Mouse (Mus musculus) CH12.LX (cell line): ENCODE data around the gene Gabpb2. TPM values are rescaled to one million over a fixed set of nuclear protein-coding genes. Genes with fewer than 3 reads are reported as not detected.

Experiments
- DNase-seq: peaks from one replicate; pipeline ENCODE4 v3.0.0-alpha.2; 2013; ENCODE audit errors: extremely low read depth
- H3K27ac ChIP-seq: 2 replicates; pipeline ENCODE4 v1.5.1; 2012; ENCODE audit warnings: low read depth, mild to moderate bottlenecking, control low read depth, moderate library complexity; ENCODE audit not compliant: insufficient read depth
- H3K27me3 ChIP-seq: replicated peaks from 2 replicates; pipeline ENCODE3; 2012; ENCODE audit warnings: inconsistent platforms
- H3K36me3 ChIP-seq, 2 experiments: replicated peaks in 1 of 2; 2 replicates each; pipeline versions ENCODE3 to v1.6.1; 2012; ENCODE audit warnings: inconsistent platforms in 1 of 2, low read length in 1 of 2, mild to moderate bottlenecking in 1 of 2, mixed read lengths in 1 of 2, moderate library complexity in 1 of 2; ENCODE audit not compliant: control insufficient read depth in 1 of 2, insufficient read depth in 1 of 2
- H3K4me1 ChIP-seq, 2 experiments: 2 replicates each; pipeline ENCODE4 v1.6.1; 2012; ENCODE audit warnings: inconsistent platforms in 1 of 2, moderate library complexity in 1 of 2; ENCODE audit not compliant: insufficient read depth in 2 of 2, control insufficient read depth in 1 of 2
- H3K4me2 ChIP-seq: 2 replicates; pipeline ENCODE4 v1.6.1; 2012; ENCODE audit warnings: low read depth, mild to moderate bottlenecking, control low read depth; ENCODE audit not compliant: poor library complexity, insufficient read depth, severe bottlenecking
- H3K4me3 ChIP-seq, 3 experiments: fragments of 150-350 bp in 1 of 3; sonication (generic) in 1 of 3; replicated peaks in 1 of 3; 2 replicates each; pipeline versions ENCODE3 to v1.5.1; 2011 to 2012; ENCODE audit warnings: low read depth in 2 of 3, low read length in 2 of 3, mild to moderate bottlenecking in 2 of 3, moderate library complexity in 2 of 3, control low read depth in 1 of 3, improper control_type of control experiment in 1 of 3, inconsistent platforms in 1 of 3, mixed read lengths in 1 of 3; ENCODE audit not compliant: poor library complexity in 1 of 3
- H3K79me2 ChIP-seq: replicated peaks from 2 replicates; pipeline ENCODE4 v1.6.1; 2012; ENCODE audit warnings: mild to moderate bottlenecking, moderate library complexity; ENCODE audit not compliant: control insufficient read depth, poor library complexity, insufficient read depth, severe bottlenecking; ENCODE audit errors: extremely low read depth
- H3K9ac ChIP-seq: 2 replicates; pipeline ENCODE4 v1.6.1; 2012; ENCODE audit warnings: low read depth, mild to moderate bottlenecking, control low read depth, moderate library complexity; ENCODE audit not compliant: insufficient read depth
- H3K9me3 ChIP-seq: replicated peaks from 2 replicates; pipeline ENCODE3; 2012; ENCODE audit warnings: low read length, inconsistent platforms, mixed read lengths
- BHLHE40 ChIP-seq: IDR thresholded peaks from 2 replicates; pipeline ENCODE4 v1.6.1; 2011; ENCODE audit warnings: mild to moderate bottlenecking, low read depth, low read length, improper control_type of control experiment
- CTCF ChIP-seq, 2 experiments: IDR thresholded peaks in 1 of 2; conservative IDR thresholded peaks in 1 of 2; 2 replicates each; pipeline ENCODE4 v1.5.1; 2011 to 2012; ENCODE audit warnings: low read depth in 2 of 2, low read length in 2 of 2, improper control_type of control experiment in 1 of 2, inconsistent platforms in 1 of 2, mild to moderate bottlenecking in 1 of 2, moderate library complexity in 1 of 2
- E2F4 ChIP-seq: IDR thresholded peaks from 2 replicates; pipeline ENCODE4 v1.6.1; 2011; ENCODE audit warnings: low read depth, low read length, improper control_type of control experiment; ENCODE audit not compliant: insufficient replicate concordance
- EP300 ChIP-seq: IDR thresholded peaks from 2 replicates; pipeline ENCODE4 v1.6.1; 2011; ENCODE audit warnings: low read length, improper control_type of control experiment
- GABPA ChIP-seq: IDR thresholded peaks from 2 replicates; pipeline ENCODE4 v1.6.1; 2012; ENCODE audit warnings: low read depth, low read length, improper control_type of control experiment, inconsistent platforms; ENCODE audit not compliant: insufficient replicate concordance
- IRF4 ChIP-seq: IDR thresholded peaks from 2 replicates; pipeline ENCODE4 v1.6.1; 2014; ENCODE audit warnings: low read depth, mild to moderate bottlenecking, inconsistent platforms, low read length, improper control_type of control experiment
- MAFK ChIP-seq: IDR thresholded peaks from 2 replicates; pipeline ENCODE4 v1.6.1; 2011; ENCODE audit warnings: low read length, improper control_type of control experiment; ENCODE audit not compliant: insufficient replicate concordance
- MAX ChIP-seq: IDR thresholded peaks from 2 replicates; pipeline ENCODE4 v1.6.1; 2011; ENCODE audit warnings: low read length, improper control_type of control experiment
- MXI1 ChIP-seq: IDR thresholded peaks from 2 replicates; pipeline ENCODE4 v1.6.1; 2011; ENCODE audit warnings: mild to moderate bottlenecking, low read depth, low read length, improper control_type of control experiment
- NRF1 ChIP-seq: IDR thresholded peaks from 2 replicates; pipeline ENCODE4 v1.6.1; 2014; ENCODE audit warnings: low read depth, mild to moderate bottlenecking, inconsistent platforms, low read length, improper control_type of control experiment, moderate library complexity
- PAX5 ChIP-seq: IDR thresholded peaks from 2 replicates; pipeline ENCODE4 v1.6.1; 2012; ENCODE audit warnings: low read length, inconsistent platforms, mixed read lengths
- POLR2AphosphoS2 ChIP-seq: IDR thresholded peaks from 2 replicates; pipeline ENCODE4 v1.6.1; 2011; ENCODE audit warnings: low read depth, low read length, improper control_type of control experiment
- RAD21 ChIP-seq: IDR thresholded peaks from 2 replicates; pipeline ENCODE4 v1.6.1; 2011; ENCODE audit warnings: low read depth, mild to moderate bottlenecking, low read length, improper control_type of control experiment, moderate library complexity
- SIN3A ChIP-seq: IDR thresholded peaks from 2 replicates; pipeline ENCODE4 v1.6.1; 2012; ENCODE audit warnings: low read length, improper control_type of control experiment, inconsistent platforms
- SMC3 ChIP-seq: IDR thresholded peaks from 2 replicates; pipeline ENCODE4 v1.6.1; 2011; ENCODE audit warnings: low read depth, low read length, improper control_type of control experiment
- TBP ChIP-seq: conservative IDR thresholded peaks from 2 replicates; pipeline ENCODE4 v1.6.1; 2011; ENCODE audit warnings: low read depth, low read length, improper control_type of control experiment
- ZKSCAN1 ChIP-seq: IDR thresholded peaks from 2 replicates; pipeline ENCODE4 v1.6.1; 2012; ENCODE audit warnings: low read depth, inconsistent platforms, low read length, improper control_type of control experiment, borderline replicate concordance
- ZMIZ1 ChIP-seq: IDR thresholded peaks from 2 replicates; pipeline ENCODE4 v1.6.1; 2012; ENCODE audit warnings: low read depth, mild to moderate bottlenecking, inconsistent platforms, low read length, improper control_type of control experiment
- dilution Hi-C: fragments of 300-500 bp; cut with MboI; formaldehyde crosslinking; loops from 2 replicates; pipeline ENCODE4 v1.14.3; 2020; ENCODE audit warnings: low sequenced_read_pairs; ENCODE audit not compliant: extremely low pct_unique_long_range_greater_than_20kb, extremely low pct_ligation_motif_present
- in situ Hi-C: fragments of 300-500 bp; cut with MboI; formaldehyde crosslinking; loops from 3 replicates; pipeline ENCODE4 v1.14.3; 2019; ENCODE audit warnings: low sequenced_read_pairs, low pct_ligation_motif_present, low pct_unique_long_range_greater_than_20kb, mixed read lengths
- polyA plus RNA-seq: library from polyadenylated mRNA; unstranded; fragments of >175 nt; gene quantifications from 2 replicates; pipeline ENCODE4 v1.2.1, GENCODE M21; 2012; ENCODE audit warnings: low read depth; ENCODE audit not compliant: insufficient read length
- total RNA-seq, 2 experiments: library from RNA; depleted of rRNA; stranded (reverse); fragments of 300-350 nt in 1 of 2; fragments of >200 nt in 1 of 2; gene quantifications; 2 replicates each; pipeline ENCODE4 v1.2.3; 2012 to 2014

Gabpb2 gene
- total and polyA plus RNA-seq, 3 experiments, result 14.7 to 20.6 (median 16.6) TPM

GRCm38 (mm10) chr3:95174011-95174592 is 43.6 kb downstream of the Gabpb2 start:
- H3K4me2 ChIP-seq, result no peak overlapping the region
- dilution Hi-C loops (no loop called here), in situ Hi-C loops (no loop called here)
- TF ChIP-seq MXI1 (no peak), BHLHE40 (no peak), SMC3 (peak; percentile 42), EP300 (no peak), NRF1 (no peak), ZKSCAN1 (no peak), RAD21 (peak; percentile 48), CTCF (conservative IDR thresholded peaks at IDR 0.05 in 1 of 2, IDR thresholded peaks at IDR 0.05 in 1 of 2; ENCODE audit: low read depth in 2 of 2, low read length in 2 of 2) (peak; percentile 15 to 69; a peak in 2 of 4 replicates), PAX5 (no peak), TBP (no peak), POLR2AphosphoS2 (no peak), IRF4 (no peak), MAX (no peak)
- TF ChIP-seq, all 38 proteins: peak for 3
- H3K27ac ChIP-seq, result no peak overlapping the region
- no peak overlapping the region for H3K4me3 ChIP-seq
- peaks cover 8% of the 10 kb centered on the region for H3K9me3 ChIP-seq
- H3K4me1 ChIP-seq, result peaks cover 0 to 12% of the 10 kb centered on the region in 2 experiments; a peak in 1 of 4 replicates
- H3K27me3 ChIP-seq, result peaks cover 16% of the 10 kb centered on the region
- no peaks in the 10 kb centered on the region for H3K36me3 ChIP-seq
- no peaks in the 10 kb centered on the region for H3K79me2 ChIP-seq
- H3K9ac ChIP-seq, result no peak overlapping the region
- DNase-seq, result peak; percentile 22

- H3K27me3 ChIP-seq, result peaks cover 22% of the 10 kb centered on the region
Observed at GRCm38 (mm10) chr3:95173256-95173949, 44.3 kb downstream of the Gabpb2 start.

More at GRCm38 (mm10) chr3:95173256-95173949, 44.3 kb downstream of the Gabpb2 start:
- no peaks in the 10 kb centered on the region for H3K79me2 ChIP-seq
- H3K9me3 ChIP-seq, result peaks cover 8% of the 10 kb centered on the region
- no peaks in the 10 kb centered on the region for H3K36me3 ChIP-seq
- no peak for DNase-seq
- TF ChIP-seq GABPA (no peak), CTCF (conservative IDR thresholded peaks at IDR 0.05 in 1 of 2, IDR thresholded peaks at IDR 0.05 in 1 of 2; ENCODE audit: low read depth in 2 of 2, low read length in 2 of 2) (no peak), SIN3A (no peak), EP300 (no peak), PAX5 (no peak), E2F4 (no peak), RAD21 (no peak), MAFK (no peak), SMC3 (no peak), ZMIZ1 (no peak), MXI1 (no peak)
- TF ChIP-seq, all 38 proteins: peak for 0
- H3K9ac ChIP-seq, result no peak overlapping the region
- H3K4me1 ChIP-seq, result peaks cover 0 to 8% of the 10 kb centered on the region in 2 experiments; a peak in 1 of 4 replicates
- dilution Hi-C loops (no loop called here), in situ Hi-C loops (no loop called here)
- no peak overlapping the region for H3K4me2 ChIP-seq
- H3K4me3 ChIP-seq, result no peak overlapping the region
- H3K27ac ChIP-seq, result no peak overlapping the region
